Mouse (Mus musculus): ENCODE results near the gene Helq. TPM values are rescaled to one million over a fixed set of nuclear protein-coding genes. Genes with fewer than 3 reads are reported as not detected.

Helq gene
- polyA plus RNA-seq, 1 experiment from 2014 or later: 6.3 TPM

- Histone ChIP-seq H3K27ac (replicated peaks) (peak overlapping the region; percentile 73; the same call in 1 of the 2 replicates), H3K27me3 (ENCODE audit: control insufficient read depth, insufficient read depth, low read length) (no peaks in the 10 kb centered on the region), H3K4me1 (replicated peaks; ENCODE audit: control insufficient read depth, insufficient read depth) (no peaks in the 10 kb centered on the region), H3K9ac (ENCODE audit: low read length) (peak overlapping the region; percentile 92), H3K36me3 (ENCODE audit: control insufficient read depth, insufficient read depth, low read length) (no peaks in the 10 kb centered on the region), H3K4me3 (ENCODE audit: low read depth, low read length) (peak overlapping the region; percentile 86), H3K9me3 (ENCODE audit: control insufficient read depth, low read length) (no peaks in the 10 kb centered on the region), H3K4me2 (replicated peaks; ENCODE audit: low read depth) (peak overlapping the region; percentile 97)
- DNase-seq (ENCODE audit: low spot score) (no peak), ATAC-seq (ENCODE audit: low FRiP score, low TSS enrichment) (no peak)
- TF ChIP-seq EP300 (optimal IDR thresholded peaks at IDR 0.05): no peak
- peak; percentile 55 for TF ChIP-seq CTCF (IDR thresholded peaks at IDR 0.05; ENCODE audit: low read depth)
- 28% methylated on average over 16 of the region's 16 CpGs for WGBS
These were observed 21.4 kb upstream of the Helq start for GRCm38 (mm10) chr5:100819568-100820480.

DNA sequence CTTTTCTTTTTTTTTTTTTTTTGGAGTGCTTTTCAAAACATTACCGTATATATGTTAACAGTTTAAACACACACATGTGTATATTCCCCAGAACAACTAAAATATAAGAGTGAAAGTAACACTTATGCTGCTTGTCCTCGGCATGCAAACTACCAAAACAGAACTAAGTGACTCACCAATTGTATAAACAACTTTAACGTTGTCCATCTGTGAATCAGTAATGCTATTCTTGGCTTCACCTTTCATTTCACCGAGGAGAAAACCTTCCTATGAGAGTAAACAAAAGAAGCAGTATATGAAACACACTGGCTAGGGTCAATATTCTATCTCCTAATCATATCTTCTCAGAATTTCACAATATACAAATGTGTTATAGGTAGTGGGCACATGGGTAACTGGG is 19.9 kb upstream of the Helq start:
- ATAC-seq (ENCODE audit: low FRiP score, low TSS enrichment) (no peak), DNase-seq (ENCODE audit: low spot score) (no peak)
- H3K9me3 ChIP-seq (ENCODE audit: control insufficient read depth, low read length): no peaks in the 10 kb centered on the region
- no peaks in the 10 kb centered on the region for H3K27me3 ChIP-seq (ENCODE audit: control insufficient read depth, insufficient read depth, low read length)
- H3K36me3 ChIP-seq (ENCODE audit: control insufficient read depth, insufficient read depth, low read length): no peaks in the 10 kb centered on the region
- TF ChIP-seq CTCF (IDR thresholded peaks at IDR 0.05; ENCODE audit: low read depth): no peak
- no peak overlapping the region for H3K4me2 ChIP-seq (replicated peaks; ENCODE audit: low read depth)
- H3K4me3 ChIP-seq (ENCODE audit: low read depth, low read length): no peak overlapping the region
- H3K27ac ChIP-seq (replicated peaks): no peak overlapping the region
- WGBS: 37% methylated on average over 4 of the region's 4 CpGs
- no peaks in the 10 kb centered on the region for H3K4me1 ChIP-seq (replicated peaks; ENCODE audit: control insufficient read depth, insufficient read depth)
- H3K9ac ChIP-seq (ENCODE audit: low read length): no peak overlapping the region

DNA sequence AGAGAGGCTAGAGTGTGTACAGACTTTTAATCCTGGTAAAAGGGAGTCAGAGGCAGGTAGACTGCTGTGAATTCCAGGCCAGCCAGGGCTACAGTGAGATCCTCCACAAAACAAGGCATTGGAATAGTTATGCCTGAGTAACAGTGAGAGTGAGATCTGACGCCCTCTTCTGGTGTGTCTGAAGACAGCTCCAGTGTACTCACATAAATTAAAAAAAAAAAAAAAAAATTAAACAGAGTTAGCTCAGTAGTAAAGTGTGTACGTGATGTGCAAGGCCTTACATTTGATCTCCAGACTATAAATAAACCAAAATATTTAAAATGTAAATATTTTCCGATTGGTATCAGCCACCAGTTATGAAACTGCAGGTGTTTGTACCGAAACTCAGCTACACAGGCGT is 4.3 kb downstream of the Helq start:
- Histone ChIP-seq H3K27me3 (ENCODE audit: control insufficient read depth, insufficient read depth, low read length) (no peaks in the 10 kb centered on the region), H3K27ac (replicated peaks) (no peak overlapping the region), H3K4me2 (replicated peaks; ENCODE audit: low read depth) (no peak overlapping the region), H3K4me1 (replicated peaks; ENCODE audit: control insufficient read depth, insufficient read depth) (no peaks in the 10 kb centered on the region), H3K9me3 (ENCODE audit: control insufficient read depth, low read length) (no peaks in the 10 kb centered on the region), H3K9ac (ENCODE audit: low read length) (no peak overlapping the region), H3K36me3 (ENCODE audit: control insufficient read depth, insufficient read depth, low read length) (peaks cover 5% of the 10 kb centered on the region; the same call in 1 of the 2 replicates), H3K4me3 (ENCODE audit: low read depth, low read length) (no peak overlapping the region)
- WGBS: 62% methylated on average over 5 of the region's 5 CpGs
- TF ChIP-seq CTCF (IDR thresholded peaks at IDR 0.05; ENCODE audit: low read depth) (no peak; the same call in 1 of the 2 replicates), EP300 (optimal IDR thresholded peaks at IDR 0.05) (no peak)
- ATAC-seq (ENCODE audit: low FRiP score, low TSS enrichment) (no peak), DNase-seq (ENCODE audit: low spot score) (no peak)

DNA sequence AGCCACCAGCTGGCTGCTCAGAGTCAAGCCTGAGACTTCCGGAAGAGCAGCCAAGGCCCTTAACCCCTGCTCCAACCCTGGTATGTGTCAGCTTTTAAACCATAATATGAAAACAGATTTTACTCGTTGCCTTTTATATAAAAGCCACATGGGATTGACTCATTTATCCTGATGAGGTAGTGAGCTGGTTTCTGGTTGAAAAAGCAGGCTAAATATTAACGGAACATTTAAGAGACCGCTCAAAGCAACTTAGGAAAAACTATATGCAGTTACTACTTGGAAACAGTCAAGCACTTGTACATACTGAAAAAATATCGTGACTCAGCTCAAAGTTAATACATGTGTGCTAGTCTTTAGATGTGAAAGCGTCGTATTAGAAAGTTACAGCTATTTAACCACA is 6.1 kb downstream of the Helq start:
- no peaks in the 10 kb centered on the region for H3K4me1 ChIP-seq (replicated peaks; ENCODE audit: control insufficient read depth, insufficient read depth)
- H3K9ac ChIP-seq (ENCODE audit: low read length): no peak overlapping the region
- no peak overlapping the region for H3K4me3 ChIP-seq (ENCODE audit: low read depth, low read length)
- ATAC-seq (ENCODE audit: low FRiP score, low TSS enrichment) (no peak), DNase-seq (ENCODE audit: low spot score) (no peak)
- no peak overlapping the region for H3K4me2 ChIP-seq (replicated peaks; ENCODE audit: low read depth)
- H3K36me3 ChIP-seq (ENCODE audit: control insufficient read depth, insufficient read depth, low read length): peaks cover 5% of the 10 kb centered on the region
- TF ChIP-seq CTCF (IDR thresholded peaks at IDR 0.05; ENCODE audit: low read depth) (no peak), EP300 (optimal IDR thresholded peaks at IDR 0.05) (no peak)
- no peaks in the 10 kb centered on the region for H3K9me3 ChIP-seq (ENCODE audit: control insufficient read depth, low read length)
- 79% methylated on average over 7 of the region's 7 CpGs for WGBS
- no peaks in the 10 kb centered on the region for H3K27me3 ChIP-seq (ENCODE audit: control insufficient read depth, insufficient read depth, low read length)
- H3K27ac ChIP-seq (replicated peaks): no peak overlapping the region

DNA sequence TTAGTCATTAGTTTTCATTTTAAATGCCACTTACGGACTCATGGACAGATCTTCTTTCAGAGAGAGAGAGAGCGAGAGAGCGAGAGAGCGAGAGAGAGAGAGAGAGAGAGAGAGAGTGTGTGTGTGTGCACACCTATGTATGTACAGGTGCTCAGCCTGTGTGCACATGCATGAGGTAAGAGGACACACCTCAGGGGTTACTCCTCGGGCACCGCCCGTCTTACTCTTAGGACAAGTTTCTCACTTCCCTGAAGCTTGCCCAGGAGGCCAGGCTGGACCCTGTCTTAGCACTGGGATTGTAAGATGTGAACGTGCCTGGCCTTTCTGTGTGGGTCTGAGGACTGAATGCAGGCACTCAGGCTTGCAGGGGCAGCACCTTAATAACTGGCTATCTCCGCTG is 10.9 kb downstream of the Helq start:
- no peak overlapping the region for H3K4me2 ChIP-seq (replicated peaks; ENCODE audit: low read depth)
- H3K9ac ChIP-seq (ENCODE audit: low read length): no peak overlapping the region
- no peaks in the 10 kb centered on the region for H3K9me3 ChIP-seq (ENCODE audit: control insufficient read depth, low read length)
- WGBS: 88% methylated on average over 9 of the region's 9 CpGs
- no peak overlapping the region for H3K4me3 ChIP-seq (ENCODE audit: low read depth, low read length)
- no peaks in the 10 kb centered on the region for H3K27me3 ChIP-seq (ENCODE audit: control insufficient read depth, insufficient read depth, low read length)
- no peak overlapping the region for H3K27ac ChIP-seq (replicated peaks)
- TF ChIP-seq EP300 (optimal IDR thresholded peaks at IDR 0.05) (no peak), CTCF (IDR thresholded peaks at IDR 0.05; ENCODE audit: low read depth) (no peak)
- DNase-seq (ENCODE audit: low spot score) (peak; percentile 39), ATAC-seq (ENCODE audit: low FRiP score, low TSS enrichment) (peak; percentile 89)
- H3K36me3 ChIP-seq (ENCODE audit: control insufficient read depth, insufficient read depth, low read length): peaks cover 10% of the 10 kb centered on the region
- H3K4me1 ChIP-seq (replicated peaks; ENCODE audit: control insufficient read depth, insufficient read depth): no peaks in the 10 kb centered on the region

- H3K36me3 ChIP-seq (ENCODE audit: control insufficient read depth, insufficient read depth, low read length): 0 out of 2 replicates have a peak, but pooled peaks cover 4% of the 10 kb centered on the region
These were observed 19.4 kb downstream of the Helq start for GRCm38 (mm10) chr5:100779002-100779401.

More at GRCm38 (mm10) chr5:100779002-100779401, 19.4 kb downstream of the Helq start:
- no peak overlapping the region for H3K27ac ChIP-seq (replicated peaks)
- no peaks in the 10 kb centered on the region for H3K4me1 ChIP-seq (replicated peaks; ENCODE audit: control insufficient read depth, insufficient read depth)
- H3K27me3 ChIP-seq (ENCODE audit: control insufficient read depth, insufficient read depth, low read length): no peaks in the 10 kb centered on the region
- ATAC-seq (ENCODE audit: low FRiP score, low TSS enrichment): no peak
- H3K9ac ChIP-seq (ENCODE audit: low read length): no peak overlapping the region
- no peak for DNase-seq (ENCODE audit: low spot score)
- no peak overlapping the region for H3K4me3 ChIP-seq (ENCODE audit: low read depth, low read length)
- H3K9me3 ChIP-seq (ENCODE audit: control insufficient read depth, low read length): no peaks in the 10 kb centered on the region
- 95% methylated on average over 13 of the region's 13 CpGs for WGBS
- H3K4me2 ChIP-seq (replicated peaks; ENCODE audit: low read depth): no peak overlapping the region
- TF ChIP-seq EP300 (optimal IDR thresholded peaks at IDR 0.05): no peak
- TF ChIP-seq CTCF (IDR thresholded peaks at IDR 0.05; ENCODE audit: low read depth): no peak

Data from stomach, postnatal 0 days (tissue).